Mouse (Mus musculus) frontal cortex, postnatal 36 days (tissue): ENCODE results near the gene Pfdn6.
"Not testable (repeated sequence)": the region's sequence is repeated elsewhere in the genome, so short reads cannot be mapped to it uniquely, and the experiment has no call there.

Experiments
- DNase-seq, 2 experiments: peaks; one replicate each; pipeline ENCODE4 v3.0.0; 2022; ENCODE audit warnings: low spot score in 2 of 2

Pfdn6 gene

GRCm38 (mm10) chr17:33897114-33897794 is 42.9 kb downstream of the Pfdn6 start:
- no peak for DNase-seq

- not testable (repeated sequence) for DNase-seq
Measured at GRCm38 (mm10) chr17:33893011-33893410, 47.1 kb downstream of the Pfdn6 start.

GRCm38 (mm10) chr17:33892429-33892828 is 47.7 kb downstream of the Pfdn6 start:
- no peak for DNase-seq

- not testable (repeated sequence) for DNase-seq
Measured at GRCm38 (mm10) chr17:33891892-33892291, 48.3 kb downstream of the Pfdn6 start.

- no peak for DNase-seq
Measured at GRCm38 (mm10) chr17:33891357-33891756, 48.8 kb downstream of the Pfdn6 start.

- peak; percentile 99 to 100 for DNase-seq
Measured at GRCm38 (mm10) chr17:33890533-33891059, 49.5 kb downstream of the Pfdn6 start, which contains the start of gene Kifc1. Kifc1 (minus strand) TSS chr17:33890661.

- not testable (repeated sequence) for DNase-seq
Measured at GRCm38 (mm10) chr17:33889941-33890532, 50.1 kb downstream of the Pfdn6 start.
